In genomic region chr15:8855511-8855910, GRCm38 (mm10) we compare ENCODE assay signal across 25 mouse cellular contexts.
A peak's percentile ranks its signal among the peaks of the same experiment; 100 is the strongest.
DNase-seq lines count a peak whose midpoint lies in the region; ATAC-seq and TF ChIP-seq lines count a peak whose summit lies in the region.
"Had no signal": no experiment of that assay in that cellular context is flagged by ENCODE, and none has a peak within 500 bp of the region (broad histone marks: within the 10 kb centered on the region; RNA-seq: fewer than 3 reads in every experiment).

No protein-coding gene starts in this region.

- H3K36me3 ChIP-seq in hindbrain, postnatal 0 days (ENCODE audit: insufficient read depth, low read length): no peaks in the 10 kb centered on the region
- no peaks in the 10 kb centered on the region for H3K36me3 ChIP-seq in hindbrain, embryonic 13.5 days
- H3K36me3 ChIP-seq in liver, embryonic 14.5 days (replicated peaks; ENCODE audit: control insufficient read depth, insufficient read depth, low read depth): no peaks in the 10 kb centered on the region
- H3K36me3 ChIP-seq in liver, embryonic 11.5 days (ENCODE audit: control insufficient read depth, insufficient read depth, low read length): no peaks in the 10 kb centered on the region
- H3K36me3 ChIP-seq in midbrain, postnatal 0 days (ENCODE audit: insufficient read depth, low read length): no peaks in the 10 kb centered on the region
- H3K36me3 ChIP-seq in midbrain, embryonic 10.5 days: no peaks in the 10 kb centered on the region
- H3K36me3 ChIP-seq: embryonic facial prominence, embryonic 12.5 days; forebrain, embryonic 10.5 days; forebrain, embryonic 15.5 days; heart, embryonic 13.5 days; hindbrain, embryonic 15.5 days; liver, embryonic 15.5 days; neural tube, embryonic 13.5 days had no signal

- no peak overlapping the region for H3K9ac ChIP-seq in hindbrain, postnatal 0 days (replicated peaks; ENCODE audit: low read length)
- H3K9ac ChIP-seq in hindbrain, embryonic 13.5 days: no peak overlapping the region
- H3K9ac ChIP-seq in liver, embryonic 14.5 days (replicated peaks): no peak overlapping the region
- H3K9ac ChIP-seq in liver, embryonic 11.5 days (ENCODE audit: low read depth, low read length): no peak overlapping the region
- no peak overlapping the region for H3K9ac ChIP-seq in midbrain, postnatal 0 days (replicated peaks; ENCODE audit: low read length, poor library complexity, severe bottlenecking)
- H3K9ac ChIP-seq: embryonic facial prominence, embryonic 12.5 days; forebrain, embryonic 15.5 days; heart, embryonic 13.5 days; hindbrain, embryonic 15.5 days; liver, embryonic 15.5 days; neural tube, embryonic 13.5 days had no signal

- no peaks in the 10 kb centered on the region for H3K4me1 ChIP-seq in hindbrain, postnatal 0 days (ENCODE audit: insufficient read depth, low read length)
- 0 out of 2 replicates have a peak, but pooled peaks cover 4% of the 10 kb centered on the region for H3K4me1 ChIP-seq in hindbrain, embryonic 13.5 days (replicated peaks)
- H3K4me1 ChIP-seq in liver, embryonic 14.5 days (replicated peaks; ENCODE audit: control insufficient read depth in 2 of 2, insufficient read depth in 2 of 2, low read length in 1 of 2): no peaks in the 10 kb centered on the region
- no peaks in the 10 kb centered on the region for H3K4me1 ChIP-seq in liver, embryonic 11.5 days (replicated peaks; ENCODE audit: control insufficient read depth, insufficient read depth, low read length)
- no peaks in the 10 kb centered on the region for H3K4me1 ChIP-seq in midbrain, postnatal 0 days (ENCODE audit: insufficient read depth, low read length)
- no peaks in the 10 kb centered on the region for H3K4me1 ChIP-seq in midbrain, embryonic 10.5 days
- H3K4me1 ChIP-seq: heart, embryonic 13.5 days; hindbrain, embryonic 15.5 days; liver, embryonic 15.5 days had no signal

- WGBS in hindbrain, postnatal 0 days: 90% methylated on average over 3 of the region's 3 CpGs
- 96% methylated on average over 3 of the region's 3 CpGs for WGBS in hindbrain, embryonic 13.5 days
- 79% methylated on average over 3 of the region's 3 CpGs for WGBS in liver, embryonic 14.5 days (ENCODE audit: insufficient replicate concordance)
- 93% methylated on average over 3 of the region's 3 CpGs for WGBS in liver, embryonic 11.5 days
- 98% methylated on average over 3 of the region's 3 CpGs for WGBS in midbrain, postnatal 0 days
- WGBS in midbrain, embryonic 10.5 days: 94% methylated on average over 3 of the region's 3 CpGs

- no peak overlapping the region for H3K4me3 ChIP-seq in hindbrain, postnatal 0 days (ENCODE audit: low read length)
- no peak overlapping the region for H3K4me3 ChIP-seq in hindbrain, embryonic 13.5 days
- no peak overlapping the region for H3K4me3 ChIP-seq in liver, embryonic 14.5 days (ENCODE audit: insufficient read depth in 1 of 2, low read depth in 2 of 2, low read length in 2 of 2)
- H3K4me3 ChIP-seq in liver, embryonic 11.5 days (ENCODE audit: low read depth, low read length): no peak overlapping the region
- H3K4me3 ChIP-seq in midbrain, postnatal 0 days (ENCODE audit: low read depth, low read length): no peak overlapping the region
- H3K4me3 ChIP-seq in midbrain, embryonic 10.5 days: no peak overlapping the region
- H3K4me3 ChIP-seq: embryonic facial prominence, embryonic 12.5 days; forebrain, embryonic 10.5 days; forebrain, embryonic 15.5 days; gastrocnemius, adult 2 months; heart, embryonic 13.5 days; hindbrain, embryonic 15.5 days; liver, embryonic 15.5 days; neural tube, embryonic 13.5 days had no signal

- H3K4me2 ChIP-seq in hindbrain, postnatal 0 days (ENCODE audit: low read depth, low read length): no peak overlapping the region
- H3K4me2 ChIP-seq in hindbrain, embryonic 13.5 days: no peak overlapping the region
- no peak overlapping the region for H3K4me2 ChIP-seq in liver, embryonic 14.5 days (ENCODE audit: low read depth)
- H3K4me2 ChIP-seq in liver, embryonic 11.5 days: no peak overlapping the region
- no peak overlapping the region for H3K4me2 ChIP-seq in midbrain, postnatal 0 days (ENCODE audit: low read depth, low read length, poor library complexity, severe bottlenecking)
- H3K4me2 ChIP-seq: embryonic facial prominence, embryonic 12.5 days; forebrain, embryonic 15.5 days; heart, embryonic 13.5 days; hindbrain, embryonic 15.5 days; liver, embryonic 15.5 days; neural tube, embryonic 13.5 days had no signal

- peak; percentile 24 for TF ChIP-seq CTCF in hindbrain, postnatal 0 days (IDR thresholded peaks at IDR 0.05; ENCODE audit: low read depth)
- peak; percentile 18; the same call in 1 of the 2 replicates for TF ChIP-seq CTCF in liver, embryonic 14.5 days (IDR thresholded peaks at IDR 0.05; ENCODE audit: low read depth)
- 0 out of 2 replicates have a peak, but pooled peaks have one; percentile 11 for TF ChIP-seq CTCF in midbrain, postnatal 0 days (IDR thresholded peaks at IDR 0.05)

- DNase-seq in hindbrain, postnatal 0 days (ENCODE audit: low spot score): no peak
- DNase-seq in liver, embryonic 14.5 days (ENCODE audit: low read depth in 3 of 3, low spot score in 3 of 3): no peak
- no peak for DNase-seq in liver, embryonic 11.5 days (ENCODE audit: low spot score)
- no peak for DNase-seq in midbrain, postnatal 0 days (ENCODE audit: low spot score)
- DNase-seq in midbrain, embryonic 10.5 days (ENCODE audit: low spot score): no peak
- no peak for DNase-seq in cerebellum, adult 18-20 months
- DNase-seq: adrenal gland, adult 8-10 months; cerebellum, adult 9-11 months; embryo, embryonic 11 days; gastrocnemius, adult 2 months; gastrocnemius, postnatal 36 days; heart, adult 18-20 months; heart, postnatal 10 days; kidney, adult 8-10 months; kidney, postnatal 10 days; thymus, postnatal 14 days had no signal

- peaks cover 3% of the 10 kb centered on the region; the same call in 1 of the 2 replicates for H3K9me3 ChIP-seq in hindbrain, postnatal 0 days (ENCODE audit: low read length)
- peaks cover 6% of the 10 kb centered on the region; the same call in 1 of the 2 replicates for H3K9me3 ChIP-seq in hindbrain, embryonic 13.5 days
- H3K9me3 ChIP-seq in liver, embryonic 14.5 days (ENCODE audit: control insufficient read depth, low read length): peaks cover 2% of the 10 kb centered on the region
- no peaks in the 10 kb centered on the region for H3K9me3 ChIP-seq in liver, embryonic 11.5 days (ENCODE audit: control insufficient read depth, low read length)
- H3K9me3 ChIP-seq in midbrain, postnatal 0 days (ENCODE audit: low read length): no peaks in the 10 kb centered on the region
- peaks cover 9% of the 10 kb centered on the region; the same call in 1 of the 2 replicates for H3K9me3 ChIP-seq in midbrain, embryonic 10.5 days (replicated peaks)
- H3K9me3 ChIP-seq: heart, embryonic 13.5 days; liver, embryonic 15.5 days had no signal

- H3K27ac ChIP-seq in hindbrain, postnatal 0 days: no peak overlapping the region
- no peak overlapping the region for H3K27ac ChIP-seq in hindbrain, embryonic 13.5 days
- H3K27ac ChIP-seq in liver, embryonic 14.5 days: no peak overlapping the region
- H3K27ac ChIP-seq in liver, embryonic 11.5 days (ENCODE audit: low read depth, low read length): no peak overlapping the region
- H3K27ac ChIP-seq in midbrain, postnatal 0 days (ENCODE audit: low read depth, low read length): no peak overlapping the region
- H3K27ac ChIP-seq in midbrain, embryonic 10.5 days (replicated peaks): no peak overlapping the region
- H3K27ac ChIP-seq: embryonic facial prominence, embryonic 12.5 days; forebrain, embryonic 10.5 days; forebrain, embryonic 15.5 days; gastrocnemius, adult 2 months; heart, embryonic 13.5 days; hindbrain, embryonic 15.5 days; liver, embryonic 15.5 days; neural tube, embryonic 13.5 days had no signal

- TF ChIP-seq EP300 in liver, embryonic 14.5 days (IDR thresholded peaks at IDR 0.05; ENCODE audit: low read depth): no peak

- no peak for ATAC-seq in hindbrain, postnatal 0 days
- ATAC-seq in hindbrain, embryonic 13.5 days (ENCODE audit: low FRiP score): no peak
- ATAC-seq in liver, embryonic 14.5 days (ENCODE audit: insufficient read depth): no peak
- ATAC-seq in liver, embryonic 11.5 days (replicated peaks; ENCODE audit: low FRiP score): no peak
- ATAC-seq in midbrain, postnatal 0 days (ENCODE audit: low FRiP score): no peak
- no peak for ATAC-seq in frontal cortex, adult (ENCODE audit: low TSS enrichment)

- no peaks in the 10 kb centered on the region for H3K27me3 ChIP-seq in hindbrain, postnatal 0 days (ENCODE audit: insufficient read depth, low read length)
- H3K27me3 ChIP-seq in hindbrain, embryonic 13.5 days: no peaks in the 10 kb centered on the region
- H3K27me3 ChIP-seq in liver, embryonic 14.5 days (ENCODE audit: control insufficient read depth, insufficient read depth, low read length): no peaks in the 10 kb centered on the region
- no peaks in the 10 kb centered on the region for H3K27me3 ChIP-seq in liver, embryonic 11.5 days (replicated peaks; ENCODE audit: control insufficient read depth, insufficient read depth, low read length)
- no peaks in the 10 kb centered on the region for H3K27me3 ChIP-seq in midbrain, postnatal 0 days (ENCODE audit: insufficient read depth, low read length)
- no peaks in the 10 kb centered on the region for H3K27me3 ChIP-seq in midbrain, embryonic 10.5 days (ENCODE audit: low read depth, poor library complexity, severe bottlenecking)
- H3K27me3 ChIP-seq: embryonic facial prominence, embryonic 12.5 days; forebrain, embryonic 15.5 days; heart, embryonic 13.5 days; hindbrain, embryonic 15.5 days; liver, embryonic 15.5 days; neural tube, embryonic 13.5 days had no signal
